Mouse (Mus musculus) CH12.LX (cell line): ENCODE data around the gene Vps26b.

Experiments used
- CTCF ChIP-seq, 2 experiments: IDR thresholded peaks in 1 of 2; conservative IDR thresholded peaks in 1 of 2; 2 replicates each; pipeline ENCODE4 v1.5.1; 2011 to 2012; ENCODE audit warnings: low read depth in 2 of 2, low read length in 2 of 2, improper control_type of control experiment in 1 of 2, inconsistent platforms in 1 of 2, mild to moderate bottlenecking in 1 of 2, moderate library complexity in 1 of 2
- EP300 ChIP-seq: IDR thresholded peaks from 2 replicates; pipeline ENCODE4 v1.6.1; 2011; ENCODE audit warnings: low read length, improper control_type of control experiment
- ETS1 ChIP-seq: conservative IDR thresholded peaks from 2 replicates; pipeline ENCODE4 v1.6.1; 2012; ENCODE audit warnings: low read depth, mild to moderate bottlenecking, inconsistent platforms, low read length, improper control_type of control experiment, moderate library complexity
- GABPA ChIP-seq: IDR thresholded peaks from 2 replicates; pipeline ENCODE4 v1.6.1; 2012; ENCODE audit warnings: low read depth, low read length, improper control_type of control experiment, inconsistent platforms; ENCODE audit not compliant: insufficient replicate concordance
- KAT2A ChIP-seq: IDR thresholded peaks from 2 replicates; pipeline ENCODE4 v1.6.1; 2012; ENCODE audit warnings: low read length, improper control_type of control experiment, inconsistent platforms; ENCODE audit not compliant: insufficient replicate concordance
- MAFK ChIP-seq: IDR thresholded peaks from 2 replicates; pipeline ENCODE4 v1.6.1; 2011; ENCODE audit warnings: low read length, improper control_type of control experiment; ENCODE audit not compliant: insufficient replicate concordance
- MAX ChIP-seq: IDR thresholded peaks from 2 replicates; pipeline ENCODE4 v1.6.1; 2011; ENCODE audit warnings: low read length, improper control_type of control experiment
- NELFE ChIP-seq: IDR thresholded peaks from 2 replicates; pipeline ENCODE4 v1.6.1; 2011; ENCODE audit warnings: low read depth, low read length, improper control_type of control experiment
- POLR2A ChIP-seq: IDR thresholded peaks from 2 replicates; pipeline ENCODE4 v1.6.1; 2011; ENCODE audit warnings: low read depth, mild to moderate bottlenecking, improper control_type of control experiment, low read length
- POLR2AphosphoS2 ChIP-seq: IDR thresholded peaks from 2 replicates; pipeline ENCODE4 v1.6.1; 2011; ENCODE audit warnings: low read depth, low read length, improper control_type of control experiment
- SMC3 ChIP-seq: IDR thresholded peaks from 2 replicates; pipeline ENCODE4 v1.6.1; 2011; ENCODE audit warnings: low read depth, low read length, improper control_type of control experiment
- USF1 ChIP-seq: IDR thresholded peaks from 2 replicates; pipeline ENCODE4 v1.6.1; 2014; ENCODE audit warnings: low read depth, mild to moderate bottlenecking, inconsistent platforms, low read length, improper control_type of control experiment
- ZMIZ1 ChIP-seq: IDR thresholded peaks from 2 replicates; pipeline ENCODE4 v1.6.1; 2012; ENCODE audit warnings: low read depth, mild to moderate bottlenecking, inconsistent platforms, low read length, improper control_type of control experiment

GRCm38 (mm10) chr9:27030763-27031100 is 867 bp upstream of the Vps26b start:
- TF ChIP-seq MAX (no peak; the same call in 1 of the 2 replicates), POLR2AphosphoS2 (no peak), EP300 (no peak), CTCF (conservative IDR thresholded peaks at IDR 0.05 in 1 of 2, IDR thresholded peaks at IDR 0.05 in 1 of 2; ENCODE audit: low read depth in 2 of 2, low read length in 2 of 2) (no peak), KAT2A (0 out of 2 replicates have a peak, but pooled peaks have one; percentile 6), NELFE (no peak; the same call in 1 of the 2 replicates), USF1 (no peak), GABPA (no peak), POLR2A (peak; percentile 57; the same call in 1 of the 2 replicates), ETS1 (no peak), ZMIZ1 (no peak), SMC3 (no peak), MAFK (no peak)
